Mouse (Mus musculus): ENCODE data around the gene Saysd1. TPM values are rescaled to one million over a fixed set of nuclear protein-coding genes. Genes with fewer than 3 reads are reported as not detected.

The Saysd1 gene
- total and polyA plus RNA-seq, 3 experiments: 5.3 to 6.6 (median 5.9) TPM

- Histone ChIP-seq H3K36me3 (replicated peaks in 1 of 2; ENCODE audit: control insufficient read depth in 1 of 2, insufficient read depth in 1 of 2, low read length in 1 of 2) (no peaks in the 10 kb centered on the region), H3K4me1 (ENCODE audit: control insufficient read depth in 1 of 2, insufficient read depth in 2 of 2) (peaks cover 0 to 26% of the 10 kb centered on the region in 2 experiments; a peak in 2 of 4 replicates), H3K27ac (ENCODE audit: insufficient read depth, low read depth) (no peak within 1 kb of the TSS), H3K4me3 (replicated peaks in 1 of 3; ENCODE audit: low read depth in 2 of 3, low read length in 2 of 3, poor library complexity in 1 of 3) (peak within 1 kb of the TSS; percentile 70 to 87 (median 73)), H3K27me3 (replicated peaks) (peaks cover 1% of the 10 kb centered on the region), H3K9me3 (replicated peaks; ENCODE audit: low read length) (no peaks in the 10 kb centered on the region), H3K4me2 (ENCODE audit: insufficient read depth, low read depth, poor library complexity, severe bottlenecking) (peak within 1 kb of the TSS; percentile 89), H3K9ac (ENCODE audit: insufficient read depth, low read depth) (peak within 1 kb of the TSS; percentile 32), H3K79me2 (replicated peaks; ENCODE audit: control insufficient read depth, extremely low read depth, insufficient read depth, poor library complexity, severe bottlenecking) (peaks cover 48% of the 10 kb centered on the region)
- dilution Hi-C loops (cut with MboI; ENCODE audit: extremely low pct_ligation_motif_present, extremely low pct_unique_long_range_greater_than_20kb, low sequenced_read_pairs): no loop called here
- peak; percentile 89 for DNase-seq (ENCODE audit: extremely low read depth)
- in situ Hi-C loops (cut with MboI; ENCODE audit: low pct_ligation_motif_present, low pct_unique_long_range_greater_than_20kb, low sequenced_read_pairs): no loop called here
- TF ChIP-seq MAFK (IDR thresholded peaks at IDR 0.05; ENCODE audit: insufficient replicate concordance, low read length) (no peak), MEF2A (IDR thresholded peaks at IDR 0.05; ENCODE audit: borderline replicate concordance, low read depth, low read length) (peak; percentile 44; the same call in 1 of the 2 replicates), USF2 (conservative IDR thresholded peaks at IDR 0.05; ENCODE audit: low read depth, low read length) (no peak), EP300 (IDR thresholded peaks at IDR 0.05; ENCODE audit: low read length) (no peak), IRF4 (IDR thresholded peaks at IDR 0.05; ENCODE audit: low read depth, low read length) (no peak), TBP (conservative IDR thresholded peaks at IDR 0.05; ENCODE audit: low read depth, low read length) (peak; percentile 88), GABPA (IDR thresholded peaks at IDR 0.05; ENCODE audit: insufficient replicate concordance, low read depth, low read length) (no peak), ZKSCAN1 (IDR thresholded peaks at IDR 0.05; ENCODE audit: borderline replicate concordance, low read depth, low read length) (no peak), MYC (IDR thresholded peaks at IDR 0.05; ENCODE audit: low read depth, low read length) (peak; percentile 90), RCOR1 (conservative IDR thresholded peaks at IDR 0.05; ENCODE audit: low read depth, low read length) (peak; percentile 54; the same call in 1 of the 2 replicates), UBTF (IDR thresholded peaks at IDR 0.05; ENCODE audit: low read depth, low read length) (no peak), TCF12 (IDR thresholded peaks at IDR 0.05; ENCODE audit: low read depth, low read length) (peak; percentile 81), ZNF384 (IDR thresholded peaks at IDR 0.05; ENCODE audit: low read depth, low read length) (no peak), MXI1 (IDR thresholded peaks at IDR 0.05; ENCODE audit: low read depth, low read length) (peak; percentile 97), ELF1 (IDR thresholded peaks at IDR 0.05; ENCODE audit: low read depth, low read length) (0 out of 2 replicates have a peak, but pooled peaks have one; percentile 18), ZC3H11A (IDR thresholded peaks at IDR 0.05; ENCODE audit: low read depth, low read length) (no peak), CHD1 (IDR thresholded peaks at IDR 0.05; ENCODE audit: low read depth, low read length) (no peak), POLR2A (IDR thresholded peaks at IDR 0.05; ENCODE audit: low read depth, low read length) (peak; percentile 100), SIN3A (IDR thresholded peaks at IDR 0.05; ENCODE audit: low read length) (peak; percentile 90), POLR2AphosphoS2 (IDR thresholded peaks at IDR 0.05; ENCODE audit: low read depth, low read length) (peak; percentile 98), PAX5 (IDR thresholded peaks at IDR 0.05; ENCODE audit: low read length) (no peak), BHLHE40 (IDR thresholded peaks at IDR 0.05; ENCODE audit: low read depth, low read length) (peak; percentile 71), HCFC1 (IDR thresholded peaks at IDR 0.05; ENCODE audit: low read depth, low read length) (peak; percentile 42), KAT2A (IDR thresholded peaks at IDR 0.05; ENCODE audit: insufficient replicate concordance, low read length) (no peak), JUND (conservative IDR thresholded peaks at IDR 0.05; ENCODE audit: low read depth, low read length) (no peak), NELFE (IDR thresholded peaks at IDR 0.05; ENCODE audit: low read depth, low read length) (peak; percentile 99), SMC3 (IDR thresholded peaks at IDR 0.05; ENCODE audit: low read depth, low read length) (peak; percentile 23), CTCF (conservative IDR thresholded peaks at IDR 0.05 in 1 of 2, IDR thresholded peaks at IDR 0.05 in 1 of 2; ENCODE audit: low read depth in 2 of 2, low read length in 2 of 2) (no peak), E2F4 (IDR thresholded peaks at IDR 0.05; ENCODE audit: insufficient replicate concordance, low read depth, low read length) (peak; percentile 78; the same call in 1 of the 2 replicates), ZMIZ1 (IDR thresholded peaks at IDR 0.05; ENCODE audit: low read depth, low read length) (peak; percentile 98), ETS1 (conservative IDR thresholded peaks at IDR 0.05; ENCODE audit: low read depth, low read length) (peak; percentile 7; the same call in 1 of the 2 replicates), MAZ (IDR thresholded peaks at IDR 0.05; ENCODE audit: low read depth, low read length) (0 out of 2 replicates have a peak, but pooled peaks have one; percentile 35), JUN (IDR thresholded peaks at IDR 0.05; ENCODE audit: insufficient read depth, low read depth, low read length) (no peak), MAX (IDR thresholded peaks at IDR 0.05; ENCODE audit: low read length) (peak; percentile 90), CHD2 (IDR thresholded peaks at IDR 0.05; ENCODE audit: low read length) (no peak), RAD21 (IDR thresholded peaks at IDR 0.05; ENCODE audit: low read depth, low read length) (no peak; the same call in 1 of the 2 replicates), USF1 (IDR thresholded peaks at IDR 0.05; ENCODE audit: low read depth, low read length) (peak; percentile 19; the same call in 1 of the 2 replicates), NRF1 (IDR thresholded peaks at IDR 0.05; ENCODE audit: low read depth, low read length) (peak; percentile 89)
Observed at GRCm38 (mm10) chr14:20181466-20181921, 43.2 kb upstream of the Saysd1 start, which contains the start of gene Kcnk5. Gene Kcnk5, minus strand, starts transcription at chr14:20181809.

Measured in CH12.LX (cell line).